Mouse (Mus musculus) NIH3T3 (cell line): ENCODE measurements around the gene Patj.
"Not testable (repeated sequence)": the region's sequence is repeated elsewhere in the genome, so short reads cannot be mapped to it uniquely, and the experiment has no call there.

Experiments used
- DNase-seq: peaks from one replicate; pipeline ENCODE4 v3.0.0-alpha.2; 2012; ENCODE audit warnings: low read depth

Gene Patj

GRCm38 (mm10) chr4:98656759-98657158 lies 261.2 kb downstream of the Patj start:
- no peak for DNase-seq

GRCm38 (mm10) chr4:98659032-98659431 lies 263.4 kb downstream of the Patj start:
- DNase-seq = no peak

- DNase-seq = peak; percentile 58
Measured at GRCm38 (mm10) chr4:98660534-98660933, 264.9 kb downstream of the Patj start.

GRCm38 (mm10) chr4:98665884-98666283 lies 270.3 kb downstream of the Patj start:
- DNase-seq = no peak

- DNase-seq = no peak
Measured at GRCm38 (mm10) chr4:98666451-98666850, 270.9 kb downstream of the Patj start.

GRCm38 (mm10) chr4:98667009-98667408 lies 271.4 kb downstream of the Patj start:
- DNase-seq = no peak

GRCm38 (mm10) chr4:98677506-98677905 lies 281.9 kb downstream of the Patj start:
- no peak for DNase-seq

- no peak for DNase-seq
Measured at GRCm38 (mm10) chr4:98686678-98687267, 291.2 kb downstream of the Patj start.

- DNase-seq = no peak
Measured at GRCm38 (mm10) chr4:98688116-98688515, 292.5 kb downstream of the Patj start.

- DNase-seq = no peak
Measured at GRCm38 (mm10) chr4:98688520-98688919, 292.9 kb downstream of the Patj start.

- DNase-seq = peak; percentile 16
Measured at GRCm38 (mm10) chr4:98689988-98690387, 294.4 kb downstream of the Patj start.

GRCm38 (mm10) chr4:98693465-98694185 lies 298.0 kb downstream of the Patj start:
- DNase-seq = no peak

GRCm38 (mm10) chr4:98697932-98698331 lies 302.3 kb downstream of the Patj start:
- no peak for DNase-seq

GRCm38 (mm10) chr4:98698921-98699320 lies 303.3 kb downstream of the Patj start:
- DNase-seq = no peak

- DNase-seq = no peak
Measured at GRCm38 (mm10) chr4:98700156-98700555, 304.6 kb downstream of the Patj start.

GRCm38 (mm10) chr4:98702201-98702894 lies 306.8 kb downstream of the Patj start:
- DNase-seq = peak; percentile 95

GRCm38 (mm10) chr4:98710891-98711290 lies 315.3 kb downstream of the Patj start:
- DNase-seq = no peak

- DNase-seq = no peak
Measured at GRCm38 (mm10) chr4:98717735-98718546, 322.4 kb downstream of the Patj start.

- no peak for DNase-seq
Measured at GRCm38 (mm10) chr4:98718547-98718917, 322.9 kb downstream of the Patj start.

- peak; percentile 65 for DNase-seq
Measured at GRCm38 (mm10) chr4:98722454-98722853, 326.9 kb downstream of the Patj start.

GRCm38 (mm10) chr4:98724682-98725081 lies 329.1 kb downstream of the Patj start:
- DNase-seq = not testable (repeated sequence)

- peak; percentile 51 for DNase-seq
Measured at GRCm38 (mm10) chr4:98725439-98725838, 329.9 kb downstream of the Patj start.
